Mouse (Mus musculus) neural tube, embryonic 10.5 days (tissue): ENCODE measurements at regions not wholly inside any gene's neighbourhood (a gene's known extent, or its start where the extent isn't known, plus 50 kb on each side); places are given as distances from the start of the nearest gene placed in this dataset.

ENCODE experiments used
- DNase-seq: peaks from one replicate; pipeline ENCODE4 v3.0.0-alpha.2; 2017; ENCODE audit warnings: low spot score; ENCODE audit errors: extremely low spot score

GRCm38 (mm10) chr11:31721908-31722307 is 50.2 kb upstream of the Bod1 start:
- no peak for DNase-seq

GRCm38 (mm10) chr11:31724506-31724905 is 52.8 kb upstream of the Bod1 start:
- no peak for DNase-seq

GRCm38 (mm10) chr11:31725936-31726647 is 54.4 kb upstream of the Bod1 start:
- no peak for DNase-seq

- DNase-seq: no peak
Observed at GRCm38 (mm10) chr11:31727289-31727688, 55.6 kb upstream of the Bod1 start.

- DNase-seq: no peak
Observed at GRCm38 (mm10) chr11:31729728-31730127, 58.0 kb upstream of the Bod1 start.

GRCm38 (mm10) chr11:31730181-31730580 is 58.5 kb upstream of the Bod1 start:
- no peak for DNase-seq

- DNase-seq: no peak
Observed at GRCm38 (mm10) chr11:31730680-31731079, 59.0 kb upstream of the Bod1 start.

- no peak for DNase-seq
Observed at GRCm38 (mm10) chr11:31731459-31731858, 59.8 kb upstream of the Bod1 start.

- DNase-seq: no peak
Observed at GRCm38 (mm10) chr11:31732342-31732741, 60.7 kb upstream of the Bod1 start.

GRCm38 (mm10) chr11:31732958-31733357 is 61.3 kb upstream of the Bod1 start:
- no peak for DNase-seq

- no peak for DNase-seq
Observed at GRCm38 (mm10) chr11:31734091-31734490, 62.4 kb upstream of the Bod1 start.

GRCm38 (mm10) chr11:31735257-31735656 is 63.6 kb upstream of the Bod1 start:
- no peak for DNase-seq

GRCm38 (mm10) chr11:31736086-31736485 is 64.4 kb upstream of the Bod1 start:
- no peak for DNase-seq

GRCm38 (mm10) chr11:31736556-31737089 is 64.9 kb upstream of the Bod1 start:
- DNase-seq: no peak

- DNase-seq: no peak
Observed at GRCm38 (mm10) chr11:31738148-31739021, 66.7 kb upstream of the Bod1 start.

GRCm38 (mm10) chr11:31740409-31740808 is 68.7 kb upstream of the Bod1 start:
- no peak for DNase-seq

GRCm38 (mm10) chr11:31742160-31742559 is 70.5 kb upstream of the Bod1 start:
- no peak for DNase-seq

GRCm38 (mm10) chr11:31744076-31744785 is 72.5 kb upstream of the Bod1 start:
- DNase-seq: no peak

- DNase-seq: no peak
Observed at GRCm38 (mm10) chr11:31745028-31745865, 73.6 kb upstream of the Bod1 start.

- DNase-seq: no peak
Observed at GRCm38 (mm10) chr11:31745866-31746248, 74.2 kb upstream of the Bod1 start.

- no peak for DNase-seq
Observed at GRCm38 (mm10) chr11:31746488-31746887, 74.8 kb upstream of the Bod1 start.
